Mouse (Mus musculus): ENCODE results near the gene 1810055G02Rik. TPM values are rescaled to one million over a fixed set of nuclear protein-coding genes. Genes with fewer than 3 reads are reported as not detected.

1810055G02Rik gene
- total RNA-seq, 2 experiments from 2014 or later: 7.4 to 8.4 TPM

- no peak for DNase-seq (ENCODE audit: low spot score)
These were observed 31.6 kb downstream of the 1810055G02Rik start for GRCm38 (mm10) chr19:3739650-3740049.

- no peak for DNase-seq (ENCODE audit: low spot score)
These were observed 34.6 kb downstream of the 1810055G02Rik start for GRCm38 (mm10) chr19:3742716-3743115.

- no peak for DNase-seq (ENCODE audit: low spot score)
These were observed 35.3 kb downstream of the 1810055G02Rik start for GRCm38 (mm10) chr19:3743362-3743761.

- no peak for DNase-seq (ENCODE audit: low spot score)
These were observed 35.9 kb downstream of the 1810055G02Rik start for GRCm38 (mm10) chr19:3743851-3744512.

- no peak for DNase-seq (ENCODE audit: low spot score)
These were observed 44.6 kb downstream of the 1810055G02Rik start for GRCm38 (mm10) chr19:3752621-3753239.

GRCm38 (mm10) chr19:3753240-3753633 is 45.1 kb downstream of the 1810055G02Rik start:
- DNase-seq (ENCODE audit: low spot score): no peak

- no peak for DNase-seq (ENCODE audit: low spot score)
These were observed 45.6 kb downstream of the 1810055G02Rik start for GRCm38 (mm10) chr19:3753738-3754137.

GRCm38 (mm10) chr19:3757861-3758260 is 49.8 kb downstream of the 1810055G02Rik start:
- no peak for DNase-seq (ENCODE audit: low spot score)

GRCm38 (mm10) chr19:3765221-3765820 is 57.2 kb downstream of the 1810055G02Rik start:
- DNase-seq (ENCODE audit: low spot score): no peak

- DNase-seq (ENCODE audit: low spot score): no peak
These were observed 58.3 kb downstream of the 1810055G02Rik start for GRCm38 (mm10) chr19:3766378-3766777.

- DNase-seq (ENCODE audit: low spot score): peak; percentile 49
These were observed 59.2 kb downstream of the 1810055G02Rik start, which contains the start of gene Kmt5b for GRCm38 (mm10) chr19:3767276-3767780. Gene Kmt5b (plus strand): TSS chr19:3767421.

Other genes starting within 250 kb of the 1810055G02Rik start
- gene Ppp6r3, start 132.5 kb upstream of the 1810055G02Rik start, total RNA-seq (2021): 10 to 100 TPM; 57.0 to 65.4 TPM
- gene Lrp5, start 21.7 kb upstream of the 1810055G02Rik start, total RNA-seq (2021): 10 to 100 TPM; 24.5 to 26.7 TPM
- 10 to 100 TPM; 19.1 to 19.6 TPM for gene Kmt5b, start 59.1 kb downstream of the 1810055G02Rik start, total RNA-seq (2021)
- gene Chka, start 143.5 kb downstream of the 1810055G02Rik start, total RNA-seq (2021): 1 to 10 TPM; 1.4 to 3.0 TPM
- 1 to 10 TPM; 2.5 to 4.0 TPM for gene Tcirg1, start 198.8 kb downstream of the 1810055G02Rik start, total RNA-seq (2021)
- gene Ndufs8, start 204.5 kb downstream of the 1810055G02Rik start, total RNA-seq (2021): 100 to 1,000 TPM; 257 to 270 TPM
- under 1 TPM; 0.62 to 0.83 TPM for gene Aldh3b1, start 221.5 kb downstream of the 1810055G02Rik start, total RNA-seq (2021)
- gene Unc93b1, start 226.9 kb downstream of the 1810055G02Rik start, total RNA-seq (2021): 1 to 10 TPM; 3.2 to 5.8 TPM

Data from gastrocnemius, adult 18-20 months (tissue).